Mouse (Mus musculus) left cerebral cortex, adult 18-20 months (tissue): ENCODE results near the gene Hspa1a. TPM values are rescaled to one million over a fixed set of nuclear protein-coding genes. Genes with fewer than 3 reads are reported as not detected.
A peak's percentile ranks its signal among the peaks of the same experiment; 100 is the strongest.
"Not testable (repeated sequence)": the region's sequence is repeated elsewhere in the genome, so short reads cannot be mapped to it uniquely, and the experiment has no call there.

Experiments
- DNase-seq, 2 experiments: peaks; one replicate each; pipeline ENCODE4 v3.0.0; 2021 to 2022; ENCODE audit warnings: low spot score in 2 of 2, mixed read lengths in 1 of 2
- total RNA-seq, 2 experiments: library from RNA; stranded (reverse); gene quantifications; 2 replicates each; pipeline ENCODE4 v1.2.3; 2021

Hspa1a gene
- total RNA-seq, 2 experiments from 2014 or later, result 22.1 to 23.4 TPM

DNA sequence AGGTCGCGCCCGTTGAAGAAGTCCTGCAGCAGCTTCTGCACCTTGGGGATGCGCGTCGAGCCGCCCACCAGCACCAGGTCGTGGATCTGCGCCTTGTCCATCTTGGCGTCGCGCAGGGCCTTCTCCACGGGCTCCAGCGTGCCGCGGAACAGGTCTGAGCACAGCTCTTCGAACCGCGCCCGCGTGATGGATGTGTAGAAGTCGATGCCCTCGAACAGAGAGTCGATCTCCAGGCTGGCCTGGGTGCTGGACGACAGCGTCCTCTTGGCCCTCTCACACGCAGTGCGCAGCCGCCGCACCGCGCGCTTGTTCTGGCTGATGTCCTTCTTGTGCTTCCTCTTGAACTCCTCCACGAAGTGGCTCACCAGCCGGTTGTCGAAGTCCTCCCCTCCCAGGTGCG is 1.1 kb downstream of the Hspa1a start:
- DNase-seq, result not testable (repeated sequence)

DNA sequence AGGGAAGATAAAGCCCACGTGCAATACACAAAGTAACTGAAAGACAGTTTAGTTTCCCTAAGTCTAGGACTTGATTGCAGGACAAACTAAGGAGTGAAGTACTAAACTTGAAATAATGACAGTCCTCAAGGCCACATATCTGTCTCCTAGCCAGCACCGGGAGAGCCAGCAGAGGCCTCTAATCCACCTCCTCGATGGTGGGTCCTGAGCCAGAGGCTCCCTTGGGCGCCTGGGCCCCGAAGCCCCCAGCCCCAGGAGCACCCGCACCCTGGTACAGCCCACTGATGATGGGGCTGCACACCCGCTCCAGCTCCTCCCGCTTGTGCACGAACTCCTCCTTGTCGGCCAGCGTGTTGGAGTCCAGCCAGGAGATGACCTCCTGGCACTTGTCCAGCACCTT is 2.1 kb downstream of the Hspa1a start, which contains the start of gene Gm20481:
Gene Gm20481 (plus strand): TSS at position 91 of the 400 bp plus-strand sequence.
- DNase-seq, result not testable (repeated sequence)

DNA sequence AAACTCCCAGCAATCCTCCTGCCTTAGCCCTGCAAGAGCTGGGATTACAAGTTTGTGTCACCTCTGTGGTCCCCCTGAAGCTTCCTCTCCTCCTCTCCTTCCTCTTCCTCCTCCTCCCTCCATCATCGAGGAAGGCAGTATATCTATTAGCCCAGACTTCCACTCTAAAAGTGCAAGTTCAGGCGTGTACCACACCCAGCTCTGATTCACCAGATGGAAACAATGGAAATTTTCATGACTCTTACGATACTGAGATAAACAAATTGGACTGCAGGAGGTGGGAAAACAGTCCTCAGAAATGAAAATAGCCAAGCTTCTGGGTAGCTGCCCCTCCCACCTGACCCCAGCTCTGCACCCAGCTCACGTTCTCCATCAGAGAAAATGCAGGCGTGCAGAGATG is 6.3 kb downstream of the Hspa1a start:
- no peak for DNase-seq

DNA sequence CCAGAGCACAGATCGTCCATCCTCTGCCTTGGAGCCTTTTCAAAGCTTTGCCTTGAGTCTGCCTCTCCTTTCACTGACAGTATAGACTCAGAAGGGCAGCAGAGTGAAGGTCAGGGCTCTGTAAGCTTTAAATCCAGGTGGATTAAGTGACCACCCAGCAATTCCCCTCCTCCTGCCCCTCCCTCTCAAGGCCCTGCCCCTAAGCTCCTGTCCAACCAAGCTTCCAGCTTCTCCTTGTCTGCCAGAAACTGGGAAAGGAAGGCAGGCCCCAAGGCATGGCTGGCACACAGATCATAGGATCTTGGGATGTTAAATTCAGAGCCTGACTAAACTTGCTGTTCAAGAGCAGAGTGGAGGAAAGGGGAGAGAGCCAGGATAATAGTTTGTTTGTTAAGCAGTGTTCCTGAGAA is 7.3 kb downstream of the Hspa1a start:
- DNase-seq, result no peak

- DNase-seq, result no peak
These were observed 9.1 kb downstream of the Hspa1a start for GRCm38 (mm10) chr17:34962841-34963240.

- no peak for DNase-seq
These were observed 9.8 kb downstream of the Hspa1a start for GRCm38 (mm10) chr17:34962125-34962524.

- peak in 1 of 2 experiments; percentile 15 for DNase-seq
These were observed 11.1 kb downstream of the Hspa1a start for GRCm38 (mm10) chr17:34960702-34961493.

DNA sequence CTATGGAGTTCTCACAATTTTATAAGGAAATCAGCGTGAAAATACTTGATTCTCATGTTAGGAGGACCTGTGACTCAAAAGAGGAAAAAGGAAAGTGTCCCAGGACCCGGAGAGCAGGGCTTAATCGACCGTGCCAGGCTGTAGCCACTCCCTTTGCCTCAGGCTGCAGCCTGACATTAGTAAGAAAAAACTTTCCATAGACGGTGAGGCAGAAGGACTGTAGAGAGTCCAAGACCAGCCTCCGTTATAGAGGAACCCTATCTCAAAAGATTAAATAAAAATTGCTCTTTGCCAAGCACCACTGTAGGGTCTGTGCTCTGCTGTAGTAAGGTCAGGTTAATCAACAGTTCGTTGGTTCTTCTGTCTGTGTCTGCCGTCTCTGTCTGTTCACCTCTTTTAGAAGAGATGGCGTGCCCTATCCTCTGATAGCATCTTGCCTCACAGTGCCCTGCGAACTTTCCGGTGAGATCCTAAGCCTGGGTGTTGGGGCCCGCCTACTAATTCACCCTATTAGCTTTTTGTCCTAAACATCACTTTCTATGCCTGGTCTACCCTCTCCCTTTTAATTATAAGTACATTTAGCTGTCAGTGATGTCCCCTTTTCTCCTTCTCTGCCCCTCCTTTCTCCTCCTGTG is 12.0 kb downstream of the Hspa1a start:
- no peak for DNase-seq

DNA sequence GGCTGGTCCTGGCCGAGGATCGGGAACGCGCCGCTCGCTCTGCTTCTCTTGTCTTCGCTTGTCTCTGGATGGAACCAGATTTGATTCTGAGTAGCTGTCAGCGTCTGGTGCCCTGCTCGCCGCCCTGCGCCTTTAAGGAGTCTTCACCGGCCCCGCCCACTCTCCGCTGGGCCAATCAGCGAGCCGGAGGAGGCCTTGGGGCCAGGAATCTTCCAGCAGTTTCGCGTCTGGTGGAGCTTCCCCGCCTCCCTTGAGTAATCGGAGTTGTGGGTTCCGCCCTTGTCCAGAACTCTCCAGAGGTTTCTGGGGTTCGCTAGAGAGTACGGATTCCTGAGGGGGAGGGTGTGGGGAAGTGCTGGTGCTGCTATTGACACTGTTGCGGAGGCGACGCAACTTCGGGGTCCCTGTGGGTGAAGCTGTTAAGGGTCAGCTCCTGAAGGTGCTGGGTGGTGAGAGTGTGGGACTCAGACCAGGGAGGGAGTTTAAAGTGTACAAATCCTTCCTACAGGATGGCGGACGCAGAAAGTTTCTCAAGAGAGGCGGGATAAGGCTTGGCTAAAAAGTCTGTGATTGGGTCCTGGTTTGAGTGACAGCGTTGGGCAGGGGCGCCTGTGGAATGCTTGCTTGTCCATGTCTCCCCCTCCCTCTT is 12.7 kb downstream of the Hspa1a start, which contains the start of gene Hspa1b:
Gene Hspa1b (minus strand): TSS at position 109 of the 649 bp plus-strand sequence.
- DNase-seq, result peak; percentile 75 to 81

DNA sequence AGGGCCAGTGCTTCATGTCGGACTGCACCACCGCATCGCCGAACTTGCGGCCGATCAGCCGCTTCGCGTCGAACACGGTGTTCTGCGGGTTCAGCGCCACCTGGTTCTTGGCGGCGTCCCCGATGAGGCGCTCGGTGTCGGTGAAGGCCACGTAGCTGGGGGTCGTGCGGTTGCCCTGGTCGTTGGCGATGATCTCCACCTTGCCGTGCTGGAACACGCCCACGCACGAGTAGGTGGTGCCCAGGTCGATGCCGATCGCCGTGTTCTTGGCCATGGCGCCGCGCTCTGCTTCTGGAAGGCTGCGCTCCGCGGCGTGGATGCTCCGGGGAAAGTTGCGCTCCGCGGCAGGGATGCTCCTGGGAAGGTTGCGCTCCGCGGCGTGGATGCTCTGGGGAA is 13.2 kb downstream of the Hspa1a start:
- not testable (repeated sequence) for DNase-seq

DNA sequence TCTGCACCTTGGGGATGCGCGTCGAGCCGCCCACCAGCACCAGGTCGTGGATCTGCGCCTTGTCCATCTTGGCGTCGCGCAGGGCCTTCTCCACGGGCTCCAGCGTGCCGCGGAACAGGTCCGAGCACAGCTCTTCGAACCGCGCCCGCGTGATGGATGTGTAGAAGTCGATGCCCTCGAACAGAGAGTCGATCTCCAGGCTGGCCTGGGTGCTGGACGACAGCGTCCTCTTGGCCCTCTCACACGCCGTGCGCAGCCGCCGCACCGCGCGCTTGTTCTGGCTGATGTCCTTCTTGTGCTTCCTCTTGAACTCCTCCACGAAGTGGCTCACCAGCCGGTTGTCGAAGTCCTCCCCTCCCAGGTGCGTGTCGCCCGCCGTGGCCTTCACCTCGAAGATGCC is 14.0 kb downstream of the Hspa1a start:
- not testable (repeated sequence) for DNase-seq

DNA sequence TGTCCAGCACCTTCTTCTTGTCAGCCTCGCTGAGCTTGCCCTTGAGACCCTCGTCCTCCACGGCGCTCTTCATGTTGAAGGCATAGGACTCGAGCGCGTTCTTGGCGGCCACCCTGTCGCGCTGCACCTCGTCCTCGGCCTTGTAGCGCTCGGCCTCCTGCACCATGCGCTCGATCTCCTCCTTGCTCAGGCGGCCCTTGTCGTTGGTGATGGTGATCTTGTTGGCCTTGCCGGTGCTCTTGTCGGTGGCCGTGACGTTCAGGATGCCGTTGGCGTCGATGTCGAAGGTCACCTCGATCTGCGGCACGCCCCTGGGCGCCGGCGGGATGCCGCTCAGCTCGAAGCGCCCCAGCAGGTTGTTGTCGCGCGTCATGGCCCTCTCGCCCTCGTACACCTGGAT is 14.7 kb downstream of the Hspa1a start:
- not testable (repeated sequence) for DNase-seq

GRCm38 (mm10) chr17:34956340-34956739 is 15.6 kb downstream of the Hspa1a start:
- no peak for DNase-seq

DNA sequence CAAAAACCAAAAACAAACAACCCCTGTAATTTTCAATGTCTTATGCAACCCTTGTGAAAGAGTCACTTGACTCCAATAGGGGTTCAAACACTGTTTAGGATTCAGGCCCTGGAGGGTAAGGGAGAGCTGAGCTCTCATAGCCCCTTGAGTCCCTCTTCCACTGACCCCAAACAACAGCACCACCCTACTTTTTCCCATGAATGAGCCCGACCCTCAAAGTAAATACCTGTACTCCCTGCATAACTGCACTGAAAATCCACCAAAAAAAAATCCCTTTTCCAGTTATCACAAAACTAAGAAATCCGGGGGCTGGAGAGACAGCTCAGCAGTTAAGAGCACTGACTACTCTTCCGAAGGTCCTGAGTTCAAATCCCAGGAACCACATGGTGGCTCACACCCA is 16.1 kb downstream of the Hspa1a start:
- no peak for DNase-seq

- no peak for DNase-seq
These were observed 17.1 kb downstream of the Hspa1a start for GRCm38 (mm10) chr17:34954831-34955230.

- DNase-seq, result no peak
These were observed 18.1 kb downstream of the Hspa1a start for GRCm38 (mm10) chr17:34953904-34954303.

DNA sequence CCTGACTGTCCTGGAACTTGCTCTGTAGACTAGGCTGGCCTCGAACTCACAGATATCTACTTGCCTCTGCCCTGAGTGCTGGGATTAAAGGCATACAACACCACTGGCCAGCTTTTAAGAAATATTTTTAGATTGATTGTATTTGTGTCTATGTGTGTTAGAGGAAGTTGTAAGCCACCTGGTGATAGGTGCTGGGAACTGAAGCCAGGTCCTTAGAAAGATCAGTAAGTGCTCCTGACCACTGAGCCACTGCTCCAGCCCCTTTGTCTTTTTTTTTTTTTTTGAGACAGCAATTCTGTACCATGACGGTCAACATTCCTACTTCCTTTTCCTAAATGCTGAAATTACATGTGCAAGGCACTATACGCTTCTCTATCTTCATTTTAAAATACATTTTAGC is 18.7 kb downstream of the Hspa1a start:
- DNase-seq, result no peak

- peak; percentile 63 to 64 for DNase-seq
These were observed 19.4 kb downstream of the Hspa1a start for GRCm38 (mm10) chr17:34952378-34953040.

- peak; percentile 37 to 45 for DNase-seq
These were observed 20.1 kb downstream of the Hspa1a start for GRCm38 (mm10) chr17:34951636-34952377.
